Mouse (Mus musculus): ENCODE measurements around the gene Tnnc2. TPM values are rescaled to one million over a fixed set of nuclear protein-coding genes. Genes with fewer than 3 reads are reported as not detected.
"Not testable (repeated sequence)": the region's sequence is repeated elsewhere in the genome, so short reads cannot be mapped to it uniquely, and the experiment has no call there.

Tnnc2 gene
- total RNA-seq, 2 experiments from 2014 or later = 18,106 to 19,583 TPM

DNA sequence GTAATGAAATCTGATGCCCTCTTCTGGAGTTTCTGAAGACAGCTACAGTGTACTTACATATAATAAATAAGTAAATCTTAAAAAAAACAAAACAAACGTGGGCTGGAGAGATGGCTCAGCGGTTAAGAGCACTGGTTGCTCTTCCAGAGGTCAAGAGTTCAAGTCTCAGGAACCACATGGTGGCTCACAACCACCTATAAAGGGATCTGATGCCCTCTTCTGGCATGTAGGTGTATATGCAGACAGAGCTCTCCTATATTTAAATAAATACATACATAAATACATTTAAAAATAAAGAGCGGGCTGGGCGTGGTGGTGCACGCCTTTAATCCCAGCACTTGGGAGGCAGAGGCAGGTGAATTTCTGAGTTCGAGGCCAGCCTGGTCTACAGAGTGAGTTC lies 18.8 kb upstream of the Tnnc2 start:
- not testable (repeated sequence) for DNase-seq (ENCODE audit: low spot score)

DNA sequence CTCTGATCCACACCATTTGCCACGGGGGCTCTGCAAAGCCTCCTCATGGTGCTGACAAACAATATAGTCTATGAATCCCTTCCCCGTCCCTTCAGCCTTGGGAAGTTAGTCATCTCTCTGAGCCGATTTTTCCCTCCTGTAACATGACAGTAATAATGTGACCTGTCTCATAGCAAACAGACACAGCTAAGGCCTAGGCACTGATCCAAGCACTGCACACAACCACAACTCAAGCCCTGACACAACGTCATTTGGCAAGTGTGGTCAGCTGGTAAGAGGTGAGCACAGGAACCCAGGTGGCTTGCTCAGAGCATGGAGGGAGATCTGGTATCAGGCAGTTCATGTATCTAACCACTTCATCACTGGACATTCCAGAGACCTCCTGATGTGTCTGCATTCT lies 16.1 kb upstream of the Tnnc2 start:
- no peak for DNase-seq (ENCODE audit: low spot score)

DNA sequence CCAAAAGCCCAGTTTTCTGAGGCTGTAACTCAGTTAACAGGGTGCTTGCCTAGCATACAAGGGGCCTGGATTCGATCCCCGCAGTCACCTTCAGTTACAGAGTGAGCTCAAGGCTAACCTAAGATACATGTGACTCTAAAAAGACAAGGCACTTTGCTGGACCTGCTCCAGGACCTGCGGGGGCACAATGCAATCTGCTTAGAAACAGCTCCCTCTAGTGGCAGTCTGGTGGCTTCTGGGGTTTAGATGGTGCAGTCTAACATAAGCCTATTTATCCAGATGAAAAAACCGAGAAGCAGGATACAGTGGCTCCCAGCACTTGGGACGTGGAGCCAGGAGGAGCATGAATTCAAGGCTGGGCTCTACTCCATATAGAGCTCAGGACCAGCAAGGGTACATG lies 14.5 kb upstream of the Tnnc2 start:
- DNase-seq (ENCODE audit: low spot score) = peak; percentile 90

DNA sequence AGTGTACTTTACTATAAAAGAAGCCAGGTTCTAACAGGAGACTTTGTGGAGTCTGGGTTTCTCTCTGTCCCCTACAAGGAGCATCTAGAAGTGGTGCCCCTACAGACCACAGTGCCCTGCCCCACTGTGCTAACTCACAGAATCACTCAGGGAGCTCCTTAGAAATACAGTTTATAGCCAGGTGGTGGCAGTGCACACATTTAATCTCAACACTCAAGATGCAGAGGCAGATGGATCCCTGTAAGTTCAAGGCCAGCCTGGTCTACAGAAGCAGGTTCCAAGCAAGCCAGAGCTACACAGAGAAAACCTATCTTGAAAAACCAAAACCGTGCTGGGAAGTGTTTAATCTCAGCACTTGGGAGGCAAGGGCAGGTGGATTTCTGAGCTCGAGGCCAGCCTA lies 14.0 kb upstream of the Tnnc2 start:
- no peak for DNase-seq (ENCODE audit: low spot score)

DNA sequence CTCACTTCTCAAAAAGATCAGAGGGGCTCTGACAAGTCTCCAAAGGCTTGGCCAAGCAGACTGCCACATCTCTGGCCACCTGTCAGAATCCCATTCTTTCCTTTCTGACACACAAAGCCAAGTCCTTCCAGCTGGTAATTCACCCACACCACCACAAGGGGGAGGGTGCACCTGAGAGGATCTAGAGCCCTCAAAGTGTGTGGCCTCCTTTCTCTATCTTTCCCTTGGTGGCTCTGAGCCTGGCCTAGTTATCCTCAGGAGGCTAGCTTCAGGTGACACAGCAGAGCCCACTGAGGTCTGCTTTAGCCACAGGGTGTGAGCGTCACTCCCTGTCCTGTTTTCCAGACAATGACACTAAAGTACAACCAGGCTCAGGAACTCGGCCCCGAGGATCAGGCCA lies 13.5 kb upstream of the Tnnc2 start:
- no peak for DNase-seq (ENCODE audit: low spot score)

DNA sequence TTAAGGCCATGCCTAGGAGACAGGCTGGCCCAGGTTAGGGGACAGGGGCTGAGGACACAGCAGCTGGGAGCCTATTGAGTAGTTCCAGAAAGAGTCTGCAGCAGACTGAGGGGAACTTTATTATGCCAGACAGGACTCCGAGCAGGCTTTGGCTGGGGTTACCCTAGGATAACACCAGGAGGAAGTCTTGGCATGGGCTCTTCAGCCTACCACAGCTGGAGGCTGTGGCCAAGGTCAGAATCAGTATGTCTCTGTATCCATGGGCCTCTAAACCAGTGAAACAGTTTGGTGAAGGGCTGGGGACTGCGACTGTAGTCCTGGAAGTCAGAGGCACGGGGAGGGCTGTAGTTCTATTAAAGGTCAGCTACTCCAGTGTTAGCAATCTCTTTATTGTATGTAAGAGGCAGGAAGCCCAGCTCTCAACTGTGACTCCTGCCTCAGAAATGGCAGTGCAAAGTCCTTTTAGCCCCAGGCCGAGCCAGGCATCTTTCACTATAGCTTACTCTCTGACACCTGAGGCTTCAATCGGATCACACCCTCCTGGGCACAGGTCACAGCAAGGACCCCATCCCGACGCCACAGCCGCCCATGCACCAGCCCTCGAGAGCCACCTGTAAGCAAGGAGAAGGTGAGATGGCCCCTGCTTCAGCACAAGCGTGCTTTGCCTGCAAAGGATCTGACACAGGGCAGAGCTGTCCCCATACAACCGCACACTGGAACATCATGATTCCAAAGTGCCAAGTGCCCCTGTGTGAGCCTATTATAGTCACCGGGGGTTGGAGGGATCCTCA lies 12.8 kb upstream of the Tnnc2 start:
- no peak for DNase-seq (ENCODE audit: low spot score)

DNA sequence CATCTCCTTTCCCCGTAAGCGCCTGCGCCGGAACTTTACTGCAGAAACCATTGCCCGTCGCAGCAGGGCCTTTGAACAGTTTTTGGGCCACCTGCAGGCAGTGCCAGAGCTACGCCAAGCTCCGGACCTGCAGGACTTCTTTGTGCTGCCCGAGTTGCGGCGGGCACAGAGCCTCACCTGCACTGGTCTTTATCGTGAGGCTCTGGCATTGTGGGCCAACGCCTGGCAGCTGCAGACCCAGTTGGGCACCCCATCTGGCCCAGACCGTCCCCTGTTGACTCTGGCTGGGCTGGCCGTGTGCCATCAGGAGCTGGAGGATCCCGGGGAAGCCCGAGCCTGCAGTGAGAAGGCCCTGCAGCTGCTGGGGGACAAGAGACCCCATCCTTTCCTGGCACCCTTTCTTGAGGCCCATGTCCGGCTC lies 12.1 kb upstream of the Tnnc2 start:
- DNase-seq (ENCODE audit: low spot score) = no peak

DNA sequence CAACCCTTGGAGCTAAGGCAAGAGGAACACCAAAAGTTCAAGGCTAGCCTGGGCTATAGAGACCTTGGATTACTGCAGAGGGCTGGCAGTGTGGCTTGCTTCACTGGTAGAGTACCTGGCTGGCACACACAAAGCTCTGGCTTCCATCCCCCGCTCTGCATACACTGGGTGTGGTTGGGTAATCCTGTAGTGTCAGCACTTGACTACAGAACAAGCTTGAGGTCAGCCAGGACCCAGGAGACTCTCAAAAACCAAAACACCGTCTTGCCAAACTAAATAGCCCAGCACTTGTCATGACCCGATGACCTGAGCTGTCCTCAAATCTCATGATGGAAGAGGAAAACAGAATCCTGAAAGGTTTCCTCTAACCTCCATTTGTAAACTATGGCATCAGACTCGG lies 10.7 kb upstream of the Tnnc2 start:
- no peak for DNase-seq (ENCODE audit: low spot score)

DNA sequence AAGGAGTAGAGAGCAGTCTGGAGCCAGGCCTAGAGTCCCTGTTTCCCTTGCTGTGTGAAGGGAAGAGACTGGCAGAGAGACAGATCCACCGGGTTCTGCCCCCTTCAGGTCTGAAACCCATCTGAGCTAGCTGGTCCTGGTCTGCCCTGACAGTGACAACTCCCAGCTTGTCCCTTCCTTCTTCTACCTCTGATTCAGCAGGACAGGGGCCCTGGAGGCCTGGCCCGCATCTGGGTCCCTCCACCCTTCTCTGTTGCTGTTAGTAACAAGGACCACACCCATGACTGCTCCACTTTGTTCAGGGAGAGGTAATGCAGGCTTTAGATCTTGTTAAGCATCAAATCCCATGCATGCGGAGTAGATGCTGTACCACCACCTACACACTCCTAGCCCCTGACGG lies 8.6 kb upstream of the Tnnc2 start:
- no peak for DNase-seq (ENCODE audit: low spot score)

DNA sequence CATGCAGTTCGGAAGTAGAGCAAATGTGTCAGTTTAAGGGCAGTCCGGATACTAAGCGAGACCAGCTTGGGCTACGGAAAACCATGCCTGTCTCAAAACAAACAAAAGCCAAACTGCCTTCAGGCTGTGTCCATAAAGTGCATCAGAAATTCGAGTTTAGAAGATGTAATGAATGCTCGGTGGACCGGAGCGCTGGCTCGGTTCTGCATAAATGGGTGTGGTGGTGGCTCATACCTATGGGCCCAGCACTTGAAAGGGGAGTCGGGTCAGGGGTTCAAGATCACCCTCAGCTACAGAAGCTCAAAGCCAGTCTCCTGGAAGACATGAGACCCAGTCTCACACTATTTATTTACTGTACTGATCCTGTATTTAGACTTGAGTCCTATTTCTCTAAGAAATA lies 8.0 kb upstream of the Tnnc2 start:
- no peak for DNase-seq (ENCODE audit: low spot score)

DNA sequence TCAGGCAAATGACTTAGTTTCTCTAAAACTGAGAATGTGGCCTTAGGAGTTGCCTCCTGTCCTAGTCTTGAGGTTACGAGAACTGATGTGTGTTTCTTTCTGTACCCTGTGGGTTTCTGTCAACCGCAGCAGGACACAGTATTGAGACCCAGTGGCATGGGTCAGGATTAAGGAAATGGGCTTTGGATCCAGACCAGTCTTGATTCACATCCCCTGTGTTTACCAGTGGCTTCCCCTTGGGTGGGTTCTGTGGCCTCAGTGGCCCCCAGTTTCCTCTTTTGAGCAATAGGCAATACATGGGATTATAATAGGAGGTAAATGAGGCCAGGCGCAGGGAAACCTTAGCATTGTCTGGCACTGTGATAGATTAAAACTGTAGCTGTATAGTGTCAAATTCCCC lies 7.3 kb upstream of the Tnnc2 start:
- no peak for DNase-seq (ENCODE audit: low spot score)

DNA sequence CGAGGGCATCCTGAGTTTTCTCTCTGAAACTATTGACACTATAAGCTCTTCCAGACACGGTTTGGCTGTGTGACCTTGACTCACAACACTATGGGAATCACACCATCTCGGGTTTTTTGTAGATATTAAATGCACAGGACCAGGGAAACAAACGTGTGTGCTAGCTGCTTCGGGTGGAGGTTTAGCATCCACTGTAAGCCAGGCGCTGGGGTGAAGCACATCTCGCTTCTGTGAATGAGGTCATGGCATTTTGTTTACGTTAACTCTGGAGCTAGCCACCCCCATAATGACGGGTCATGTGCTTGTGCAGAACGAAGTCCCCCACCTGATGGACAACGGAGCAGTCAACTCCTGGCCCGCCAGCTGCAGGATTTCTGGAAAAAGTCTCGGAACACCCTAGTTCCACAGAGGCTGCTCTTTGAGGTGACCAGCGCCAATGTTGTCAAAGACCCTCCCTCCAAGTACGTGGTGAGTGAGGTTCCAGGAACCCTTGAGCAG lies 6.7 kb upstream of the Tnnc2 start:
- DNase-seq (ENCODE audit: low spot score) = no peak

DNA sequence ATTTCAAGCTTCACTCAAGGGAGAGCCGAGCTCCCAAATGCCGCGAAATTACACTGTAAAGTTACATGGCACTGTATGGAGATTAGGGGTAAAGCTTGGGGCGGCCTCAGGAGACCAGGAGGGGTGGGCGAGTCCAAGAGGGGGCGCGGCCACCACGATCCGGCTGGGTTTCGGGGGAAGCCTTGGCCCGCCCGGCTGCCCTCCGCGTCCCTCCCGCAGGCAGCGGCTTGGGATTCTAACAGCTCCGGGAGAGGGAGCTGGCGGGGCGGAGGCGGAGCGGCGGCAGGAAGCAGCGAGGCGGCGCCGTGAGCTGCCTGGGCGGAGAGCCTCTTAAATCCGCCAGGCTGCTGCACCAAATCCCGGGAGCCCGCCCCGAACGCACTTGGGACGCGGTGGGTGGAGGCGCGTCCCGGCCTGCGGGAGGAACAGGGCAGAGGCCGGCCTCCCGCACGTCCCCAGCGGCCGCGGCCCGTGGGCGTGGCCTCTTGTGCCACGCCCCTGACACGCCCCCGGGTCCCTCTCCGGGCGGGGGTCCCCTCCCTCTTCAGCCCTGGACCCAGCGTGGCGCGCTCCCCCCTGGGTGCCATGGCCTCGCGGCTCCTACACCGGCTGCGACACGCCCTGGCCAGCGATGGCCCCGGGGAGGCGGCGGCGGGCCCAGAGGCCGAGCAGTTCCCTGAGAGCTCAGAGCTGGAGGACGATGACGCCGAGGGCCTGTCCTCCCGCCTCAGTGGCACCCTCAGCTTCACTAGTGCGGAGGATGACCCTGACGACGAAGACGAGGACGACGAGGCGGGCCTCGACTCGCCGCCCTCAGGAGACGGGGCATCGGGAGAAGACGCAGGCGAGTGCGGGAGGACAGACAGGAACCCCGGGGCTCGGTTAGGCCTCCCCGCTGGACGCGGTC lies 6.0 kb upstream of the Tnnc2 start, which contains the start of gene Snx21:
Snx21 (plus strand) TSS at position 343 of the 907 bp plus-strand sequence.
- peak; percentile 94 for DNase-seq (ENCODE audit: low spot score)

DNA sequence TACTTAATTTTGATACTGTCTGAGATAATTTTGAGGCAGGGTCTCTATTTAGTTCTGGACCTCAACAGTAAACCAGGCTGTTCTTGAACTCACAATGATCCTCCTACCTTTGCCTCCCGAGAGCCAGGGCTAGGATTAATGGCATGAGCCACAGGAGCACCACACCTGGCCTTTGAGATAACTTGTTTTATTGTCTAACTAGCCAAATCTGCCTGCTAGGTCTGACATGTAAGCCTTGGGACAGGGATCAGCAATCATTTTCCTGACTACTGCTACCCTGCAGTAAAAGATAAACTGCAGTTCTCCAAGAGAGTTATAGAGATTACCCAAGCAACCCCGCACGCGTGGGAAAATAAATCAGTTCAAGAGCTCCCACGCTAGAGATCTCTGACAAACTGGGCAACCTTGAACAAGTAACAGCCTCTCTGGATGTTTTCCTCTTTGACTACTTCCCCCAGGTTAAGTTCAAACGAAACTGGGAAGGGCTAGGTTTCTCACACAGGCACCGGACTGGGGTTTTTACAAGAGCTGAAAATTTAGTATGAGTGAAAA lies 5.2 kb upstream of the Tnnc2 start:
- DNase-seq (ENCODE audit: low spot score) = no peak

DNA sequence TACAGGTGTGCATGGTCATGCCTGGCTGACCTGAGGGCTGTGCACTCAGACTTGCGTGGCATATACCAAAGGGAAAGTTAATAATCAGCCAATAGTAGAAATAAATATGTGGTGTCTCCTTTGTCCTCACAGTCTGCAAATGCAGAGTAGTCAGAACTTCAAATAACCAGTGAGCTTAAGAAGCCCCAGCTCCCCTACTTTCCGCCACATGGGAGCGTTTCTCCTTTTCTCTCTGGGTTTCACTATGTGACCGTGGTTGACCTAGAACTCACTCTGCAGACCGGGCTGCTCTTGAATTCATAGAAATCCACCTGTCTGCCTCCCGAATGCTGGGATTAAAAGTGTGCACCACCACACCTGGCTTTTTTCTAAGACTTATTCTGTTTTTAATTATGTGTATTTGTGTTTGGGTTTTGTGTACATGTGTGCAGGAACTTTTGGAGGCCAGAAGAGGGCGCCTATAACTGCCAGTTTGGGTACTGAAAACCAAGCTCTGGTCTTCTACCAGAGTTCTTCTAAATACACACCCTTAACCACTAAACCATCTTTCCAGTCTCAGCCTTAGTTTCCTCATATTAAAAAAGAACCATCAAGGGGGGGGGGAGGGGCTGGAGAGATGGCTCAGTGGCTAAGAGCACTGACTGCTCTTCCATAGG lies 4.3 kb upstream of the Tnnc2 start:
- no peak for DNase-seq (ENCODE audit: low spot score)

DNA sequence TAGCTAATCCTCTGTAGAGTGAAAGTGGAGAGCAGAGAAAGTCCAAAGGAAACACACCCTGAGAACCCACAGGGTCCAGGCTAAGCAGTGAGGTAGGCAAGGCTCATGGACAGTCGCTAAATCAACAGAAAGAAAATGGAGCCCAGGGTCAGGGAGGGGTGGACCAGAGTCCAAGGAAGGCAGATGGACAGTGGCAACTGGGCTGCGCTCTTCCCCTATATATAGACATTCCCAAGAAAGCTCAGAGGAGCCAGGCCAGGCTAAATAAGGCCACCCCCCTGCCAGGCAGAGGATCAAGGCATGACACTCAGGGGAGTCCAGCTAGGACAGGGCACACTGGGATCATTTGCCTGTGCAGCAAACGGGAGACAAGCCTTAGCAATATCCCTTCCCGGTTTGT lies 2.1 kb upstream of the Tnnc2 start:
- peak; percentile 83 for DNase-seq (ENCODE audit: low spot score)

DNA sequence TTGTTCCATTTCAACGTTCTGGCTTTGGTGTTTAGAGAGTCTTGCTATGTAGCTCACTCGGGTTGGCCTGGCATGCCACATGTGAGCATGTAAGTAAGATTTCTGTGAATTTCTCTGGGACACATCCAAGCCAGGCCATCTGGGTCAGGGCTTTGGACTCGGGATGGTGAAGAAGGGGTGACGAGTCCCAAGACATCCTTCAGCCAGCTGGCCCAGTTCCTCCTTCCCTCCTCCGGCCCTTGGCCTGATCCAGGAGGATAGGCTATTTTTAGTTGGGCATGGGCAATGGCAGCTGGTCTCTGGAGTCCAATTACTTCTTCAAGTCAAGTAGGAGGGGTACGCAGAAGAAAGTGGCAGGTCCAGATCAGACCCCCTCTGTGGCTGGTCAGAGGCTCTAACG lies 958 bp downstream of the Tnnc2 start:
- peak; percentile 84 for DNase-seq (ENCODE audit: low spot score)

DNA sequence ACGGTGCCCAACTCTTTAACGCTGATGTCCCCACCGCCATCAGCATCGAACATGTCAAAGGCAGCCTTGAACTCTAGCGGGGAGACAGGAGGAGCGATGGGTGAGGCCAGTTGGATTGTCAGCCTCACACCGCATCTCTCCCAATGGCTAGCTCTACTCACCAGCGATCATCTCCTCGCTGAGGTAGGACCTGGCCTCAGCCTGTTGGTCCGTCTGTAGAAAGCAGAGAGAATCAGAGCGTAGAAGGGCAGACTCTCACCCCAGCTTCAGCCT lies 1.8 kb downstream of the Tnnc2 start:
- no peak for DNase-seq (ENCODE audit: low spot score)

DNA sequence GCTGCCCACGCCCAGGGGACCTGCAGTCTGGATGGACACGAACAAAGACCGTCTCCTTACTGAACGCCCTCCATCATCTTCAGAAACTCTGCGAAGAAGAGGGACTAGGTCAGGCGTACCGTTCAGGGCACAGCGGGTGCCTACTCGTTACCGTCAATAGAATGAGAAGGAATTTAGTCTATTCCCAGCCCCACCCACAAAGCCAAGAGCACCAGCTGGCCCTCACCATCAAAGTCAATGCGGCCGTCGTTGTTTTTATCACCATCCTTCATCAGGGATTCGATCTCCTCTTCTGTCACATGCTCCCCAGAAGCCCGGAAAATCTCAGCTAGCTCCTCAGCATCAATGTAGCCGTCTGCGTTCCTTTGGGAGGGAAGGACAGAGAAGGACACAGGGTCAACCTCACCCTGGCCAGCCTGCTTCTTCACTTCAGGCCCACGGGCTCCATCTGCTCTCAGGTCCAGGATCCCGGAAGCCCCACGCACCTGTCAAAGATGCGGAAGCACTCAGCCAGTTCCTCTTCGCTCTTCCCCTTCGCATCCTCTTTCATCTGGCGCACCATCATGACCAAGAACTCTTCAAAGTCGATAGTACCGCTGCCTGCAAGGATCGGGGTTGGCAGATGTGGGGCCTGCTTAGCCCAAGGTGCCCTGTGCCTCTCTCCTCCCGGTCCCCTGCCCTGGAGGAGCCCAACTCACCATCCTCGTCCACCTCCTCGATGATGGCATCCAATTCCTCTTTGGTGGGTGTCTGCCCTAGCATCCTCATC lies 2.3 kb downstream of the Tnnc2 start:
- no peak for DNase-seq (ENCODE audit: low spot score)

DNA sequence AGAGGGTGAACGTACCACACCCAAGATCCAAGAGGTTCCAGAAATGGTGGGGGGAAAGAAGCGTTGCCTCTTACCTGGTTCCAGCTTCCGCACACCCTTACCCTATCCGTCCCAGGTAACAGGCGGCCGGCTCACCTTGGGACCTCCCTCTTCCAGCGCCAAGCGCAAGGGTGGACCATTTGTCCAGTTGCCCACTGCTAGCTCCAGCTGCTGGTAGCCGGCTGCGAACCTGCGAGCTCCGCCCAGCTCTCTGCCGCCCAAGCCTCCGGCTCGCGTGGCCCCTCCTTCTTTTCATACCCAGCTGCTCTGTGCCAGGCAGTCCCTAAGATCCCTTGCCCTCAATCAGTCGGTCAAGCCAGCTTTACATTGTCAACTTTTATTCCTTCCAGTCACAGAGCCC lies 3.0 kb downstream of the Tnnc2 start:
- no peak for DNase-seq (ENCODE audit: low spot score)

DNA sequence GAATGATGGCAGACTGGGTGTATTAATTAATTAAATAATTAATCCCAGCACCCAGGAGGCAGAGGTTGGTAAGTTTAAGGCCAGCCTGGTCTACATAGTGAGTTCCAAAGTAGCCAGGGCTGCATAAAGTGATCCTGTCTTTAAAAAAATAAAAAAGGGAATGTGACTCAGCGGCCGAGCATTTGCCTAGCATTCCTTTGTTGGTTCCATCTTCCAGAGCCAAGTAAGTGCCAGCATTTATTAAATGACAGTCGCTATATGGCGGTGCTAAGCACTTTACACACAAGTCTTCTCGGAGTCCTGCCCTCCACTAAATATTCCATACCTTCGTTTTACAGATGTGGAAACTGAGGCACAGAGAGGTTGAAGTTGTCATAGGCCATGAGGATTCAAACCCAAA lies 3.6 kb downstream of the Tnnc2 start:
- DNase-seq (ENCODE audit: low spot score) = no peak

Data from gastrocnemius, adult 18-20 months (tissue).